Mouse (Mus musculus) ovary, adult 2 months (tissue): ENCODE results near the gene Tbc1d10b. TPM values are rescaled to one million over a fixed set of nuclear protein-coding genes. Genes with fewer than 3 reads are reported as not detected.

Experiments
- polyA plus RNA-seq: library from polyadenylated mRNA; depleted of rRNA; stranded (reverse); fragments of >200 nt; gene quantifications from 2 replicates; pipeline ENCODE4 v1.2.3, GENCODE M21; 2012; rRNA removed

The Tbc1d10b gene
- polyA plus RNA-seq = 37.8 and 46.0 TPM in 2 replicates

DNA sequence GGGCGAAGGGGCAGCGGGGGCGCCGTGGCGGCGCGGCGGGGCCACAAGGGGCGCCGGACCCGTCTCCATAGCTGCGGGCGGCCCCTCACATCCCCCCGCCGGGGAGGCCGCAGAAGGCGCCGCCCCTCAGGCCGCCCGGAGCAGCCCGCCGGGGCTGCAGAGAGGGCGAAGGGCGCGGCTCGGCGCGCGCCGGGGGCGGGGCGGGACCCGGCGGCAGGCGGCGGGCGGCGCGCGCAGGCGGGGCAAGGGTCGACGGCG is at the start of gene Tbc1d10b:
Tbc1d10b (minus strand) TSS at position 174 of the 258 bp plus-strand sequence.

DNA sequence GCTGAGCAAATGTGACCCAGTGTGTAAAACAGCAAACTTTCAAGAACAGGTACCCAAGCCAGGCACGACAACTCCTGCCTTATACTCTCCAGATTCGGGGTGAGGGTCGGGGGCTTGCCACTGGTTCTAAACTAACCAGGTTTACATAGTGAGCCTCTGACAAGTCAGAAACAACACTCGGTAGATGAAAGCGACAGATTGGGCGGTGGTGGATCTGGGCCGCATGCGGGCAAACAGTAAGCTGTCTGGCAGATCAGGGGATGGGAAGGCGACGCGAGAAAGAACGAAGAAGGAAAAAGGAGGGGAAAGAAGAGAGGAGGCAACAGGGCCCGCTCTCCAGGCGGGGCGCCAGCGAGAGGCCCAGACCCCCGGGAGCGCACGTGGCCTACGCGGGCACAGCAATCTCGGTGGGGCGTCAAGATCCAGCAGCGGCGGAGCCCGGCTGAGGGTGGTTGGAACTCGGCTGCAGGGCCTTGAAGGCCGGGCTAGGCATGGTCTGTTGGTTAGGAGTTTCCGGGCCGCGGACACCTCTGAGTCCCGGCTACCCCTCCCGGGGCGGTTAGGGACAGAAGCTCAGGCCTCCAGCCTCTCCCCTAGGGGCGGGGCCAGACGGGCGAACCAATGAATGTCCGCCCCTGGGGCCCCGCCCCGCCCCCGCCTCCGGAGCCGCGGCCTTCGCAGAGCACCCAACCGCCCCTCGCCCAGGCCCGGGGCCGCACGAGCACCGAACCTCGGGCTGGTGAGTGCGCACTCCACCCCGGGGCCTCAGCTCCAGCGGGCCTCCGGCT is 35.8 kb upstream of the Tbc1d10b start, which contains the start of gene Zfp771:
Zfp771 (plus strand) TSS at position 405 of the 788 bp plus-strand sequence.

DNA sequence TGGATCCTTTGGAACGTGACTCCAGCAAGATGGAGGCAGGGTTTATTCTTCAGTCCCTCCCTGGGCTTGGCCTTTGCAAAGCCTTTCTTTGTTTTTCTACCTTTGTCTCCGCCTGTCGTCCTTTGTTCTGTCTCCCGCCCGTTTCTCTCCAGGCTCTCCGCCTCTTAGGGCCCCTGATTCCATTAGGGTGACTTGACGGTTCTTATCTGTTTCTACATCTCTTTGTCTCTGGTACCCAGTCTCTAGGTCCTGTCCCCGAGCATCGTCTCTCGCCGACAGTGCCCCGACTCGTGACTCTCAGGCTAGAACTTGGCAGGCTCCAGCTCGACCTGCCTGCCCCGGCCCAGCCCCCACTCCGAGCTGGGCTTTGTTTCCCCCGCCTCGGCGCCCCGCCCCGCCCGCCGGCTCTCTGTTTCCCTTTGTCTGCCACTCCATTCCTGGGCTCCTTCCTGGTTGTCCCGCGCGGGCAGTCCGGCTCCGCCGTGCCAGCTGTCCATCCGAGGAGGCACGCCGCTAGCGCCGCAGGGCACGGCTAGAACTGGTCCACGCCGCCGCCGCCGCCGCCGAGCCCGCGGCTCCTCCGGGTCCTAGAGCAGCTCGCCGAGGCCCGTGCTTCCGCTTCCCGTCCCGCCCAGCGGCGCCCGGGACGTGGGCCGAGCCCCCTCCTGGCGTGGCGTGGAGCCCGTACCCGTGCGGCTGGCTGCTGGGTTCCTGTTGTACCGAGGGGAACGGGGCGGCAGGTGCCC is 24.5 kb upstream of the Tbc1d10b start, which contains the start of the genes Zfp553 and Sept1:
Zfp553 (plus strand) TSS at position 440 of the 746 bp plus-strand sequence.
Sept1 (minus strand) TSS at position 509 of the 746 bp plus-strand sequence.

DNA sequence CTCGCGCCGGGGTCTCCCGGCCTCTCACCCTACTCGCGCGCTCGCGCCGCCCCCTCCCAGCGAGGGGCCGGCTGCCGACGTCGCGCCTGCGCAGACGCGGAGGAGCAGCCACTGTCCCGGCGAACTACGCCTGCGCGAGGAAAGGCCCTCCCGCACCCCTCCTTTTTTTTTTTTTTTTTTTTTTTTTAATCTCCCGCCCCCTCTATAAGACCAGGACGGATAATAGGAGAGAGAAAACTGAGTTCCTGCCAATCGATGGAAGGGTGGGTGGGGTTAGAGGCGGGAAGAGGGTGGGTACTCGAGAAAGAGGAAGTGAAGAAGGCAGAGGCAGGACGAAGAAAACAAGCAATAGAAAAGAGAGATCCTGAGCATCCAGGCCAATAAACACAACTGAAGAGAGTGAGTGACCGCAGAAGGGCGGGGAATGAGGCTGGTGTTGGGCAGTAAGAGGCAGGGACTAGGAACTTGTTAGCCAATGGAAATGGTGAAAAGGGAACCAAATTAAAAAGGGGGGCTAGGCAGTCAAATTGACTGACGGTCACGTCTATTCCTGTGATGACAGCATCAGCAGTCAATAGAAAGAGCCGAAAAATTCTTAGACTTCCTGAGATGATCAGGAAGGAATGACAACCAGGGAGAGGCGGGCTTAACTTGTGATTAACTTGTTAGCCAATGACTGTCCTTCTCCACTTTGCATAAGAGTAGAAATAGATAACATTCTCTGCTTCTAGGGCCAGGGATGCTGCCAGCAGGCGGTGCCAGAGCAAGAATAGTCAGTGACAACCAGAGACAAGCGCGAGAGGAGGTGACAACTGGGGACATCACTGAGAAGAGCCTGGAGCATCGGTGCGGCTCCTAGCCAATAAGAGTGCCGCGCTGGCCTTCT is 528 bp upstream of the Tbc1d10b start, which contains the start of gene Mylpf:
Mylpf (plus strand) TSS at position 338 of the 886 bp plus-strand sequence.

DNA sequence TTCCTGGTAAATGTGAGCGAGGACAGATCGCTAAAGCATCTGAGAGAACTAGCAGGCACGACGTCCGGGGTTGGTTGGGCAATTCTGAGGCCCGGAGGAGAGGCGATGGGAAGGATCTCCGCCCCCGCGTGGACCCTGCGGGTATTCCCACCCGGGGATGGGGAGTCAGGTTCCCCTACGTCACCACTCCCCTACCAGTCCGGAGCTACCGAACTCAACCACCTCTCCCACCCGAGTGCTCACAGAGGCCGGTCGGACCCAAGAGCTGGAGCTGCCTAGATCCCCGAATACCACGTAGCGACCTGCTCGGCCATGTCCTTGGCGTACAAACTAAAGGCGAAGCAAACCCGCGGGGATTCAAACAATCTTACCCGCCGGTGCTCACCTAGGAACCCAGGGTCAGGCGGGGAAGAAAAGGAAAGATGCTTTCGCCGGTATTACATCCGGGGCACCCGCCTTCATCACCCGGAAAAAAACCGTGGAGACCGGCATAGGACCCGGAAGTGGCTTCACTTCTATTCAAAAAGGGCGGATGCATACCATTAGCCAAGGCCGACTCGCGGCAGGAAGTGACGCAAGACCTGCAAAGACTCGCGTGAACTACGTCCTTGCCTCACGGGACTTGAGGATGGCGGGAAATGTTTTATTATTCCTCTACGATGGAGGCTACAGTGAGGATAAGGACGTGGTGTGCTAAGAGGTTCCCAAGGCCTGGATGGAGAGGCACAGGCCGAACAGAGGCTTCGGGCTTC is 12.5 kb downstream of the Tbc1d10b start, which contains the start of gene Cd2bp2:
Cd2bp2 (minus strand) TSS at position 507 of the 752 bp plus-strand sequence.

Other genes with a start within 250 kb of the Tbc1d10b start
- 307 and 318 TPM in 2 replicates for gene Cdipt, start 232.6 kb downstream of the Tbc1d10b start, polyA plus RNA-seq
- 2.1 and 2.2 TPM in 2 replicates for gene Cdiptos, start 232.4 kb downstream of the Tbc1d10b start, polyA plus RNA-seq
- gene Mvp, start 193.8 kb downstream of the Tbc1d10b start, polyA plus RNA-seq = 82.1 and 99.8 TPM in 2 replicates
- 2.2 and 4.7 TPM in 2 replicates for gene Pagr1b, start 192.0 kb downstream of the Tbc1d10b start, polyA plus RNA-seq
- 1.3 and 3.5 TPM in 2 replicates for gene Pagr1a, start 191.1 kb downstream of the Tbc1d10b start, polyA plus RNA-seq
- gene Gm42742, start 187.4 kb downstream of the Tbc1d10b start, polyA plus RNA-seq = 60.7 and 61.9 TPM in 2 replicates
- 20.6 and 34.9 TPM in 2 replicates for gene Prrt2, start 187.3 kb downstream of the Tbc1d10b start, polyA plus RNA-seq
- 393 and 433 TPM in 2 replicates for gene Maz, start 181.4 kb downstream of the Tbc1d10b start, polyA plus RNA-seq
- 6.5 and 11.3 TPM in 2 replicates for gene Kif22, start 166.0 kb downstream of the Tbc1d10b start, polyA plus RNA-seq
- 4.6 and 8.5 TPM in 2 replicates for gene Zg16, start 121.1 kb downstream of the Tbc1d10b start, polyA plus RNA-seq
- 31.3 and 37.2 TPM in 2 replicates for gene AI467606, start 117.1 kb downstream of the Tbc1d10b start, polyA plus RNA-seq
- gene Qprt, start 86.2 kb downstream of the Tbc1d10b start, polyA plus RNA-seq = 2.5 and 3.0 TPM in 2 replicates
- 2.0 and 2.2 TPM in 2 replicates for gene Spn, start 70.6 kb downstream of the Tbc1d10b start, polyA plus RNA-seq
- gene Cd2bp2, start 12.4 kb downstream of the Tbc1d10b start, polyA plus RNA-seq = 22.5 and 27.3 TPM in 2 replicates
- 0.89 and 1.2 TPM in 2 replicates for gene Mylpf, start 422 bp upstream of the Tbc1d10b start, polyA plus RNA-seq
- 30.4 and 32.0 TPM in 2 replicates for gene Zfp553, start 24.6 kb upstream of the Tbc1d10b start, polyA plus RNA-seq
- gene Sept1, start 24.7 kb upstream of the Tbc1d10b start, polyA plus RNA-seq = 13.9 and 22.8 TPM in 2 replicates
- 290 and 471 TPM in 2 replicates for gene Zfp771, start 35.8 kb upstream of the Tbc1d10b start, polyA plus RNA-seq
- 82.3 and 102 TPM in 2 replicates for gene Dctpp1, start 52.2 kb upstream of the Tbc1d10b start, polyA plus RNA-seq
- 19.5 and 24.6 TPM in 2 replicates for gene Sephs2, start 65.6 kb upstream of the Tbc1d10b start, polyA plus RNA-seq
- gene Itgal, start 87.8 kb upstream of the Tbc1d10b start, polyA plus RNA-seq = 4.3 and 4.5 TPM in 2 replicates
- gene Zfp768, start 137.1 kb upstream of the Tbc1d10b start, polyA plus RNA-seq = 48.6 and 54.8 TPM in 2 replicates
- 9.1 and 10.7 TPM in 2 replicates for gene Zfp747, start 167.6 kb upstream of the Tbc1d10b start, polyA plus RNA-seq
- gene 9130019O22Rik, start 178.7 kb upstream of the Tbc1d10b start, polyA plus RNA-seq = 4.5 and 4.6 TPM in 2 replicates
- 7.9 and 11.6 TPM in 2 replicates for gene E430018J23Rik, start 185.2 kb upstream of the Tbc1d10b start, polyA plus RNA-seq
- gene Zfp764, start 198.4 kb upstream of the Tbc1d10b start, polyA plus RNA-seq = 7.0 and 8.5 TPM in 2 replicates
- 34.3 and 36.2 TPM in 2 replicates for gene Zfp688, start 213.6 kb upstream of the Tbc1d10b start, polyA plus RNA-seq
- gene Zfp689, start 240.7 kb upstream of the Tbc1d10b start, polyA plus RNA-seq = 8.0 and 9.3 TPM in 2 replicates